Mouse (Mus musculus) layer of hippocampus, postnatal 10 days (tissue): Measurements from ENCODE around the gene Thada. TPM values are rescaled to one million over a fixed set of nuclear protein-coding genes. Genes with fewer than 3 reads are reported as not detected.

Source experiments
- DNase-seq, 2 experiments: peaks; one replicate each; pipeline ENCODE4 v3.0.0; 2021; ENCODE audit warnings: low spot score in 2 of 2
- total RNA-seq, 2 experiments: library from RNA; stranded (reverse); gene quantifications; 2 replicates each; pipeline ENCODE4 v1.2.3; 2021

The Thada gene
- total RNA-seq, 2 experiments from 2014 or later = 11.7 to 14.5 TPM

- no peak for DNase-seq
Observed at GRCm38 (mm10) chr17:84351912-84352789, 113.9 kb downstream of the Thada start.

DNA sequence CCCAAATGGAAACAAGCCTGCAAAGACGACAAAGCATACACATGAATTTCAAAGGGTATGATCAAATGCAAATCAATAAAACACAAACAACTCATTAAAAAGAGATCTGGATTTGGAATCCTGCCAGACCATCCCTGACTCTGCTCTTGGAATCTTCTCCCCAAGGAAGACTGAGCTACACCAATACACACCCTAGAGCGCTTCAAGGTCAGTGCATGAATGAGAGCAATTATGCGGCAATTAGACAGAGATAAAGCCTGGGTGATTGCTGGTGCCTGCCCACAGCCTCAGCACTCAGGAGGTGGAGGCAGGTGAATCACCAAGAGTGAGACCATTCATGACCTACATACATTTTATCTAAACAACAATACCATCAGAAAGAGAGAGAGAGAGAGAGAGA lies 114.7 kb downstream of the Thada start:
- DNase-seq = no peak

- no peak for DNase-seq
Observed at GRCm38 (mm10) chr17:84348865-84349264, 117.1 kb downstream of the Thada start.

GRCm38 (mm10) chr17:84342299-84342817 lies 123.6 kb downstream of the Thada start:
- no peak for DNase-seq

DNA sequence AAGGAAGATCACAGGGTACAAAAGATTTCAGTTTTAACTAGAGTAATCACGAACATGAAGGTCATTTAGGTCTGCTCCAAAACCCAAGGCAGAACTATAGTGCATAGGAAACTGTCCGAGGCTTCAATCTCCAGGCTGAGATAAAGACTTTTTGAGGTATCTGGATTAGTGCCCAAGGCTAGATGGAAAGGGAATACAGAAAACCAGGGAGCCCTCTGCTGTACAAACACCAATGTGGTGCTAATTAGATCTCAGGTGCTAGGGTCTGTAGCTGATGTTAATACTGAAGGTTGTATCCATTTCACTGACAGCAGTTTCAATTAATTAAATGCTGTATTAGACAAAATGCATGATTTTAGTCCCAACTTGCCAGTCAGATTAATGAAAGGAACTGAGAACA lies 124.3 kb downstream of the Thada start:
- no peak for DNase-seq

DNA sequence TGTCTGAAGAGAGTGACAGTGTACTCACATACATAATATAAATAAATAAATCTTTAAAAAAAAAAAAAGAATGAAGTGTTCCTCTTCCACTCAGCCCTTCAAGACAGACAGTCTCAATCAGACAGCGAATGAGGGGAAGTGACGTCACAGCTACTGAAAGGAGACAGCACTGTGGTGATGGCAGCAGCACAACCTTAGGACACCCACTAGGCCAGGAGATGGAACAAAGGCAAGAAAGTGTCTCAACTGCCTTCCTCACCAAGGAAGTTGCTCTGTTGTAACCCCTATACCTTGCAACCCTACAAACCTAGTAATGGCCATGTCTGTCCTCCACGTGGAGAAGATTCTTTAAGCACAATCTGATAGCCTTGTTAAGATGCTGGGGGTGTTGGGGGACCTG lies 125.4 kb downstream of the Thada start:
- no peak for DNase-seq

GRCm38 (mm10) chr17:84335996-84336395 lies 130.0 kb downstream of the Thada start:
- DNase-seq = no peak

GRCm38 (mm10) chr17:84335076-84335475 lies 130.9 kb downstream of the Thada start:
- DNase-seq = no peak

GRCm38 (mm10) chr17:84334241-84335014 lies 131.6 kb downstream of the Thada start:
- DNase-seq = no peak

- no peak for DNase-seq
Observed at GRCm38 (mm10) chr17:84332940-84333339, 133.1 kb downstream of the Thada start.

- no peak for DNase-seq
Observed at GRCm38 (mm10) chr17:84330986-84331385, 135.0 kb downstream of the Thada start.

- no peak for DNase-seq
Observed at GRCm38 (mm10) chr17:84330506-84330905, 135.5 kb downstream of the Thada start.

DNA sequence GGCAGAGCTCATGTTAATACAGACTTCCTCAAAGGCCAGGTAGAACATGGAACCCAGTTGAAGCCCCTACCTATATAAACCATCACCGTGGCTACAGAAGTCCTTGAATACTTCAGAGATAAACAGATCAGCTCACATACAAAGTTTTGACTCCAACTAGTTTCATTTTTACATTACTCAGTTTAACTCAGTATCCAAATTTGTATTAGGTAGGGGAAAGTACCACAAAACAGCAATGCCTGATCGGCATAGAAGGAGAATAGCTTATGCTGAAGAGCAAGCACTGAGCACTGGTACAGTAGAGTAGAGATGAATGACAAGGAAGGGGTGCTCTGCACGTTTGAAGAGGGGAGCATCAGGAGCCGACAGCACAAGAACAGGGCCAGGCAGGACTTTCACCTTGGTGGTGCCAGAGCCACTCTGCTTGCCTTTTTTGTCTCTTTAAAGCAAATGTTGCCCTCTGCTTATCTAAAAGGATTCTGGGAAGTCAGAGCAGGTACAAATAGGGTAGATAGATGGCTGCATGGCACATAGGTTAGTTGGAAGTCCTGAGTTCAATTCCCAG lies 136.0 kb downstream of the Thada start:
- no peak for DNase-seq

- no peak for DNase-seq
Observed at GRCm38 (mm10) chr17:84328526-84328925, 137.5 kb downstream of the Thada start.

DNA sequence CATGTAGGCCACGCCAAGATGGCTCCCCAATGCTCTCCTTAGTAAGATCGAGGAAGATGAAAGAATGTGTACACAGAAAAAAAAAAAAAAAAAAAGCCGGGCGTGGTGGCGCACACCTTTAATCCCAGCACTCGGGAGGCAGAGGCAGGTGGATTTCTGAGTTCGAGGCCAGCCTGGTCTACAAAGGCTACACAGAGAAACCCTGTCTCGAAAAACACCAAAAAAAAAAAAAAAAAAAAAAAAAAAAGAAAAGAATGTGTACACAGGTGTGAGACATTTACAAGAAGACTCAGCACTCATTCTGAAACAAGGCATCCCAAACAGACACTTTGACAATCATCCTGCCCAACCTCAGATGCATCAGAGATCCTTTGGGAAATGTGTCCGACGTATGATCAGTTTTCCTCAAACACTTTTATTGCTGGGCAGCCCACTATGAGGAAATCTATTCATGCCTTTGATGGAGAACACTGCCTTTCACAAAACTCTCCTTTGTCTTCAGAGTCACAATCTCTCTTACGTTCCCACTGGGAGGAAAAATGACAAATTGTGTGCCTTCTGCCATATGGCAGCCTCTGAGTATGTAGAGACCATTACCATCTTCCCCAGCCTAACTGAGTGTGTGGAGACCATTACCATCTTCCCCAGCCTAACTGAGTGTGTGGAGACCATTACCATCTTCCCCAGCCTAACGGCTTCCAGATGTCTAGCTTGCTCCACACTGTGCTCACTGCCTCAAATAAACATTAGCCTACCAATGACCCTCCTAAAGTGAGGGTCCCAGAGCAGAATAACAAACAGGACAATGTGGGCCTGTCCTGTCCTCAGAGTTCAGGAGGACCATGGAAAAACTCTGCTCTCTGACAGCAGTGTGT lies 138.7 kb downstream of the Thada start:
- no peak for DNase-seq

- no peak for DNase-seq
Observed at GRCm38 (mm10) chr17:84322176-84322575, 143.8 kb downstream of the Thada start.

GRCm38 (mm10) chr17:84321351-84321750 lies 144.7 kb downstream of the Thada start:
- DNase-seq = no peak

GRCm38 (mm10) chr17:84320576-84320975 lies 145.4 kb downstream of the Thada start:
- DNase-seq = no peak

- DNase-seq = no peak
Observed at GRCm38 (mm10) chr17:84314341-84314740, 151.7 kb downstream of the Thada start.

DNA sequence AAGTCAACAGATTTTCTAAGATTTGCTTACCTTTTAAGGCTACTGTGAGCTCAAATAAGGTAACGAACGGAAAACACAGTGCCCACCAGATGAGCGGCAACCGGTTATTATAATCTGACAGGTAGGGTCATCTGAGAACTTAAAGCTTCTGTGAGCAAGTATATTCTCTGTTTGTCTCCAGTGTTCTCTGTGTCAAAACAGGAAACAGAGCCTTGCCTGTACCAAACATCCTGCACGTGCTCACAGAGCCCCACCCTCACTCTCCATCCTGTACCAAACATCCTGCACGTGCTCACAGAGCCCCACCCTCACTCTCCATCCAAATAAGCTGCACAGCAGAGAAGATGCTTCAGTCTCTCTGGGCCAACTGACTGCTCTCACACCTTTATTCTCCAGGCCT lies 152.5 kb downstream of the Thada start:
- DNase-seq = no peak

- DNase-seq = no peak
Observed at GRCm38 (mm10) chr17:84306151-84306550, 159.9 kb downstream of the Thada start.
